Mouse (Mus musculus): Measurements from ENCODE around the gene Vat1l. TPM values are rescaled to one million over a fixed set of nuclear protein-coding genes. Genes with fewer than 3 reads are reported as not detected.

Vat1l gene
- total RNA-seq, 2 experiments from 2014 or later, result 39.2 to 49.9 TPM

- DNase-seq (ENCODE audit: extremely low spot score in 1 of 2, low spot score in 2 of 2), result no peak
- intact Hi-C loops (cut with DNase I), result no loop called here
- no peak for TF ChIP-seq CTCF (IDR thresholded peaks at IDR 0.05)
- H3K27ac ChIP-seq, result no peak overlapping the region
- no peak overlapping the region for H3K4me3 ChIP-seq
Measured at GRCm38 (mm10) chr8:114418486-114418885, 213.1 kb downstream of the Vat1l start.

GRCm38 (mm10) chr8:114418904-114419303 is 213.5 kb downstream of the Vat1l start:
- no peak overlapping the region for H3K4me3 ChIP-seq
- no peak for DNase-seq (ENCODE audit: extremely low spot score in 1 of 2, low spot score in 2 of 2)
- TF ChIP-seq CTCF (IDR thresholded peaks at IDR 0.05), result no peak
- H3K27ac ChIP-seq, result no peak overlapping the region
- intact Hi-C loops (cut with DNase I), result no loop called here

GRCm38 (mm10) chr8:114421544-114421943 is 216.1 kb downstream of the Vat1l start:
- intact Hi-C loops (cut with DNase I), result no loop called here
- TF ChIP-seq CTCF (IDR thresholded peaks at IDR 0.05), result no peak
- Histone ChIP-seq H3K27ac (no peak overlapping the region), H3K4me3 (no peak overlapping the region)
- DNase-seq (ENCODE audit: extremely low spot score in 1 of 2, low spot score in 2 of 2), result peak; percentile 26 to 27

Other genes with a start within 250 kb of the Vat1l start
- 1 to 10 TPM; 4.7 to 6.1 TPM for gene Nudt7, start 72.1 kb upstream of the Vat1l start, total RNA-seq (2021)
- not detected for gene Clec3a, start 212.5 kb downstream of the Vat1l start, total RNA-seq (2021)
- 10 to 100 TPM; 16.7 to 17.6 TPM for gene Wwox, start 234.0 kb downstream of the Vat1l start, total RNA-seq (2021)